Mouse (Mus musculus): ENCODE data around the gene Paox.

The Paox gene

DNA sequence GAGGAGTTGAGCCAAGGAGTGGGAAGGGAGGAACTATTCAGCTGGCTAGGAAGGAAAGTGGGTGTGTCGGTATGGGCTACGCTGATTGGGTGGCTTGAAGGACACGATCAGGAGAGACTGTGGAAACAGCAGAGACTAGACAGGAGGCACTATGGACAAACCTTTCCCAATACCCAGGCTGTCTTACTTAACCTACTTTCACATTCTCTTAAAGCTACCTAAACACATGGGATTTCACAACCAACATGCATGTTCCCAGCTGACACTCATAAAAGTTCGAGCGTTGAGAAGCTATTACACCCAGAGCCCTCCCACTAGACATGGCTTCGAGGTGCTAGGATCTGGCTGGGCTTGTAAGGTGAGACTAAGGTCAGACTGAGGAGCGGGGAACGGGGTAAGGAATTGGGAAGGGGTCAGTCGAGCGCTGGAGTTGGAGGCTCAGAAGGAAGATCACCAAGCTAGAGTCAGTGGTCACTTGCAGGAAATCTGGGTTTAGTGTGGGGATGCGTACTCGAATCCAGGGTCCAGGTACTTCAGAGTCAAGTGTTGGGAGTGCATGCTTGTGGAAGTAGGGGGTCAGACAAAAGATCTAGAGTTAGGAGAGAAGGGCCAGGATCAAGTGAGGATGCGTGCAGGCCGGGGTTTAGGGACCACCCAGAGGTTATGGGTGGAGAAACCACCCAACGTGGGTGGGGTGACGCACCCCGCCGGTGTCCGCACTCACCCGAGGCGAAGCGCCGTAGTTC, at the start of gene Paox:
TSS of gene Paox (plus strand) at position 217 of the 746 bp plus-strand sequence.
- DNase-seq (ENCODE audit: low spot score): peak; percentile 92

DNA sequence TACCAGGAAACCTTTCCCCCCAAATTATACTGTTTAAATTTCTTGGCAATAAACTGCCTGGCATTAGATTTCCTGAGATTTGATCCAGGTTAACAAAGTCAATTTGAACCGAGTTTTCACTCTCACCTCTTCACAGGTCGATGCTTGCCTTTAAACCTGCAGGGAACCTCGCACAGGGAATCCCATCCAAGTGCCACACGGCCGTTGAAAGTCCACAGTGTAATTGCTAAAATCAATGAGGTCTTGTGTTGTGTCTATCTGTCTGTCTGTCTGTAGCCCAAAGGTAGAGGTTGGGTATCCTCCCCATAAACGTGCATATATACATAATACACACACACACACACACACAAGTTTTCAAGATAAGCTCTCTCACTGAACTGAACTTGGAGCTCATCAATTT, 48.2 kb upstream of the Paox start:
- DNase-seq (ENCODE audit: low spot score): no peak

- no peak for DNase-seq (ENCODE audit: low spot score)
Observed at GRCm38 (mm10) chr7:140070042-140070711, 45.4 kb upstream of the Paox start.

GRCm38 (mm10) chr7:140077698-140078097, 37.9 kb upstream of the Paox start:
- DNase-seq (ENCODE audit: low spot score): no peak

DNA sequence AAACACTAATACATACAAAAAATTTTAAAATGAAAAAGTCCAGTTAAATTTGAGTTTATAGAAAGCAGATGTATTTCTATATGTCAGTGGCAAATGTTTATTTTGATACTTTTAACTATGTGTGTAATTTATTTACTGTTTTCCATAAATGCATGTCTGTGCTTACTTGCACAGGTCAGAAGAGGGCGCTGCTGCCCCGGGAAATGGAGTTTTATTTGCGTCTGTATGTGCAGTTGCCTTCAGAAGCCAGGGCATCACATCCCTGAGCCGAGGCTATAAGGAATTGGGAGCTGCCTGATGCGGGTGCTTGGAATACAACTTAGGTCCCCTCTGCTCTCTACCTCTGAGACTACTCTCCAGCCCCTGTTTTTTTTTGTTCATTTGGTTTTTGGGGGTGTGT, 36.9 kb upstream of the Paox start:
- DNase-seq (ENCODE audit: low spot score): peak; percentile 74

DNA sequence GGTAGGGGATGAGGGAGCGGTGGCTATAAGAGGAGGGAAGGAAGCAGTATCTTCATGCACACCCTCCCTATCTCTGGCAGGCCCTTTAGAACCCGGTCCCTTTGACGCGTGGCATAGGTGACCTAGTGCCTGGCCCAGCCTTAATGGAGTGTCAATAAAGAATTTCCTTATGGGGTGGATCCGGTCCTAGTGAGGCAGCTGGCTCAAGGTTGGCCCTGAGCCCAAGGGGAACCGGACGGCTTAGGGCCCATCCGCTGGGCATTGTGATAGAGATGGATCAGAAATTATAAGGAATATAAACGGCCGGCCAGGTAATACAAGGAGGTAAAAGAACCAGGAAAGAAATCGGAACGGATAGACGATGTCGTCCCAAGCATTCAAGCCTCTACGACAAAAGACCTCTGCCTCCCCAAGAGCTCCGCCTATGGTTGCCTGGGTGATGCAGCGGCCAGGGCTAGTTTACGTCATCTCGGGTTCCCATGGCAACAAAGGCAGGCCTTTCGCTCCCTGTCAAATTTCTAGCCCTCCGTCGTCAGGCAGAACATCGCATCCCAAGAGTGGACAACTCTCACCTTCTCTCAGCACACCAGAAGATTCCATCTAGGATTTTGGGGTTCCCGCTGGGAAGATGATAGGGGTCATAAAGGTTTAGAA, 35.0 kb upstream of the Paox start:
- no peak for DNase-seq (ENCODE audit: low spot score)

GRCm38 (mm10) chr7:140081408-140082241, 34.0 kb upstream of the Paox start:
- DNase-seq (ENCODE audit: low spot score): no peak

DNA sequence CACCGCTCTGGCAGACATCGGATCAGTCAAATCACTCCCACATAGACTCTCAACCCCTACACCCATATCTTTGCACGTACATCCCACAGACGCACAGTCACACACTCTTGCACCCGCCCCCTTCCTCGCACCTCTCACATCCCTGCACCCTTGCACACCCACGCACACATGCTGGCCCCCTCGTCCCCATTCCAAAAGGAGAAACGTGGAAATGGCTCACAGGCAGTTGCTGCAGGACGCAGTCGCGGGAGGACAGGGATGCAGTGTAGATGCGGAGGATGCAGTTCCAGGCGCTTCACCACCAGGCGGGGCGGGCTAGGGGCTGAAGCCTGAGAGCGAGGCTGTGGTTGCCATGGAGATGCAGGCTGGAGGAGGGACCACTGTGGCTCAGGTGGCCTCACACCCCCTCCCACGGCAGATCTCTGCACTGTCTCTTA, 33.3 kb upstream of the Paox start, which contains the start of gene Caly:
TSS of gene Caly (minus strand) at position 307 of the 437 bp plus-strand sequence.
- no peak for DNase-seq (ENCODE audit: low spot score)

DNA sequence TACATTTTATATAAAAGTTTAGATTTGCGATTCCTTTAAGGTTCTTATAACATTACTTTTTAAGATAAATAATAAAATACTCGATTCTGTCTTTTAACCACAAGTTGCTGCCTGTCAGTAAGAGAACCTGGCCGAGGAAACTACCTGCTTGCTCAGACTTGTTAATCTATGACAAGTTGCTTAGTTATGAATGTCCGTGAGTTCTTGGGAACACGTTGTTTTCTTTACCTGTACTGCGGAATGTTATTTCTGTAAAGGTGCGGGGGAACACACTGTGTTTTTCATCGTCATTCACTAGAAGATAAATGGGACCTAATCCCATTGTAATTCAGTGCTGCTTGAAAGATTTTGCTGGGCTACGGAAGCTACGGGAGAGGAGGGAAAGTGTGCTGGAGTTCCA, 25.0 kb upstream of the Paox start:
- DNase-seq (ENCODE audit: low spot score): no peak

DNA sequence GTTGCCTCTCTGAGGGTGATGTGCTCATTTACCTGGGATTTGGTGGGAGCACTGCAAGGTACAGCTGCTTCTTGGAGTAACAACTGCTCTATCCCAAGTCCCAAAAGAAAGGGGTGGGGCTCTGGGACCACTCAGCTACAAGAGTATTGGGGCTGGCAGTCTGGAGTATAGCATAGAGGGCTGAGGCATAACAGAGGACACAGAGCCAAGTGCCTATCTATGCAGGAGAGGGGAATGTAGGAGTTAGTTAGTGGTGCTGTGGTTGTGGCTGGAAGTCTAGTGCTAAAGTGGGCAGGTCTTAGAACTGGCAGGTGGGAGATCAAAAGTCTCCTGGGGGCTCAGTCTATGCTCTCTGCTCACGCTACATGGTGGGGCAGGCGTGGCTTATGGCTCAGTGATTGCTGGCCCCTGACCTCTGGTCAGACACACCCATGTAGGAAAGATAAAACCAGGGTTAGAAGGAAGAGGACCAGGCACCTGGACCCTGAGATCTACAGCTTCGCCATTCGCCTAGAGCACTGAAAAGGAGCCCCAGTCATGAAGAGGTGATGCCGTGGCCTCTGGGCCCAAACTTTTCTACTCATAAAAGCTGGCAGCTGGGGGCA, 22.6 kb upstream of the Paox start, which contains the start of gene Prap1:
TSS of gene Prap1 (plus strand) at position 472 of the 605 bp plus-strand sequence.
- DNase-seq (ENCODE audit: low spot score): no peak

DNA sequence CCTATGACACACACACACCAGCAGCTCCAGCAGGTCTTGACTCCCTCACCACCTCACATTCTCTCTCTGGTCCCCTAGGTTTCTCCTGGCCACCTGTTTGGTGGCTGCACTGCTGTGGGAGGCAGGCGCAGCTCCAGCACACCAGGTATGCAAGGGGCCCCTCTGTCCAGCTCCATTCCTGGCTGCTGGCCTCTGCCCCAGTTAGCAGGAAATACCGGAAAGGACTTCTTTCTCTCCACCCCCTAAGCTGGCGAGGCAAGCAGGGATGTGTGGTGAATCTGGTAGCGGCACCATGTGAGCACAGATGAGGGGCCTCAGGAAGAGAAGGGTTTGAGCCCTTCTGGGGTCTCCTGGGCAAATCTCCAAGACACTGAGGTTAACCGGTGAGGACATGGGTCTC, 20.6 kb upstream of the Paox start:
- DNase-seq (ENCODE audit: low spot score): no peak

DNA sequence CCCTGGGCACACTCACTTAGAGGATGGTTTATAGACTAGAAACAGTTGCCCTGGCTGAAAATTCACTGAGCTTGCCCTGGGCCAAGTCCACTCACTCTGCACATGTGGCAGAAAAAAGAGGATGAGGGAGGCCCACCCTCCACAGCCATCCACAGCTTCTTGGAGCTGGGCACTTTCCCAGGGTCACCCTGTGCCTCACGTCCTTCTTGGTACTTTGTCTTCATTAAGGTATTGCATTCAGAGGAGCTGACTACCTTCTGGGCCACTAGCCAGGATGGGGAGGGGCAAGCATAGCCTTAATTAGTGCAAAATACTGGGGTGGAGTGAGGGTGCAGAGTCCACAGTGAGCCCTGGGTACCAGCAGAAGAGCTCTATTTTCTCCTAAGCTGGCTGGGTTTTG, 20.0 kb upstream of the Paox start:
- DNase-seq (ENCODE audit: low spot score): no peak

DNA sequence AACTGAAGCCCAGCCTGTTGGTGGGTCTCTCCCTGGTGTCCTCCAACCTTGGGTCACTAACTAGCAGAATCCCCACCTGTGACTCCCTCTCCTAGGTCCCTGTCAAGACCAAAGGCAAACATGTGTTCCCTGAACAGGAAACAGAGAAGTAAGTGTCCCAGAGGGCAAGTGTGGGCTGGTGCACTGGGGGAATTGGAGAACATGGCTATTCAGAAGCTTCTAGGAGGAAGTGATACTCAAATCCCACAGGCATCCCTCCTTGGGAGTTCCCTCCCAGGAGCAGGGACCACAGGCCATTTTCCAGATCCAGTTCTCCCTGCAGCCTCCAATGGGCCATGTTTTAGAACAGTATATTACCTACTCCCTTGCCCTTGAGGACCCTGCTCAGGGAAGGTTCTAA, 19.5 kb upstream of the Paox start:
- DNase-seq (ENCODE audit: low spot score): no peak

GRCm38 (mm10) chr7:140098466-140098865, 17.1 kb upstream of the Paox start:
- DNase-seq (ENCODE audit: low spot score): no peak

DNA sequence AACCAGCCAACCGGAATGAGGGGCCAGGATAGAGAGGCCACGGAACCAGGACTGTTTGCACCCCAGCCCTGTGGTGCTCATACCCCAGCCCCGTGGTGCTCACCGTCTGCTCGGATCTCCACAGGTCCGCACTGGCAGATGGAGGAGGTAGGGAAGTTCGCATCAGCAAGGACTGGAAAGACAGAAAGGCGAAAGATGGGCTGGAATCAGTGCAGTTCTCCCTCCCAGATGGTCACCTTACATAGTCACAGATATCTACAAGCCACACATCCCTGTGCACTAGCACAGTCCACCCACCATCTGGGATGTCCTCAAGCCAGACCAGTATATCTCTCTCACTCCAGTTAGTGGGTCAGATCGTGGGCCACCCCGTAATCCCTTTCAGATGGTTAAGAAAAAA, 14.1 kb upstream of the Paox start:
- DNase-seq (ENCODE audit: low spot score): no peak

DNA sequence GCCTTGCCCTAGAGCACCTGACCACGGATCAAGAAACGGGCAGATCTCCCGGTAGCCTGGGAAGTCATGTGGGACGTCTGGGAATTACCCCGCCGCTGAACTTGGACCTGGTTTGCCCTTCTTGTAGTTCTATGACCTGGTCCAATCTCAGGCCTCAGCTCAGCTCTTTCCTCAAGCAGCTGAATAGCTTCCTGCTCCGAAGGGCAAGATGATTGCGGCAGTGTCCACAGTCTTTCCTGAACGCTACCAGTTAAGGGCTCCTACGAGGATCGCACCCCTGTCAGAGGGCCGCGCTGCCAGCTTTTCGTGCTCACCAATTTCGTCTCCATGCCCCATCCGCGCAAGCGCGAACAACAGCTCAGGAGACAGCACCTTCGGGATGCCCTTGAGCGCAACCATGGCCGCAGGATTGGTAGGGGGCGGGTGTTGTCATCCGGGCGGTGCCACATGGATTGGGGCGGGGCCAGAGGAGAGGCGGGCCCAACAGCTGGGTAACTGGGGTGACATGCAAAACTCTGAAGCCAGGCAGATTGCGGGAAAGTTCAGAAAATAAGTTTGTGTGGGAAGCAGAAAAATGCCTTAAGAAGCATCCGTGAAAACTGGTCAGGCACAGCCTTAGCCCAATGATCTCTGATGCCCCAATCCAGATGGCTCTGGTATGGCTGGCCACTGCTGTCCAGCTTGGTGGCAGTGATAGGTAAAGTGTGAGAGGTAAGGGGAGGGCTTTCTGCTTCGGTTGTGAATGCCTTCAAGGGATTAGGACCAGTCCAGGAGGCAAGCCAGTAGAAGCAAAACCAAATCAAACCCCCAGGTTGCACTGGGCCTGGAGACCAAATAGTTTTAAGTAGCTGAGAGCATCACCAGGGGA, 13.4 kb upstream of the Paox start, which contains the start of gene Fuom:
TSS of gene Fuom (minus strand) at position 449 of the 868 bp plus-strand sequence.
- DNase-seq (ENCODE audit: low spot score): peak; percentile 62

- DNase-seq (ENCODE audit: low spot score): no peak
Observed at GRCm38 (mm10) chr7:140104009-140104408, 11.6 kb upstream of the Paox start.

- DNase-seq (ENCODE audit: low spot score): no peak
Observed at GRCm38 (mm10) chr7:140111943-140112342, 3.7 kb upstream of the Paox start.

- peak; percentile 93 for DNase-seq (ENCODE audit: low spot score)
Observed at GRCm38 (mm10) chr7:140116329-140117054, 893 bp downstream of the Paox start, which contains the start of gene Echs1. Gene Echs1 (minus strand): TSS chr7:140116476.

DNA sequence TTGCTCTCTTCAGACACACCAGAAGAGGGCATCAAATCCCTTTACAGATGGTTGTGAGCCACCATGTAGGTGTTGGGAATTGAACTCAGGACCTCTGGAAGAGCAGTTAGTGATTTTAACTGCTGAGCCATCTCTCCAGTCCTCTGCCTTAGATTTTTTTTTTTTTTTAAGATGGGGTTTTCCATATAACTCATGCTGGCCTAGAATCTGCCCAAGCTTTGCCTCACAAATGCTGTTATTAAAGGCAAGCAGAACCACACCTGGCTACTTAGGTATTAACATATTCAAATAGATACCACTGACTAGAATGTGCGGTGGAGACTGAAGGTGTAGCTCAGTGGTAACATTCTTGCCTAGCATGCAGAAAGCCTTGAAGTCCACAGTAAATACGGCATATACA, 4.9 kb downstream of the Paox start:
- no peak for DNase-seq (ENCODE audit: low spot score)

Measured in adipocyte (in vitro differentiated cells).